Mouse (Mus musculus) brain, embryonic 14.5 days (tissue): ENCODE measurements around the gene Unc5b. TPM values are rescaled to one million over a fixed set of nuclear protein-coding genes. Genes with fewer than 3 reads are reported as not detected.
"Not testable (repeated sequence)": the region's sequence is repeated elsewhere in the genome, so short reads cannot be mapped to it uniquely, and the experiment has no call there.

Experiments
- DNase-seq: peaks from one replicate; pipeline ENCODE4 v3.0.0-alpha.2; 2011; ENCODE audit warnings: low read depth
- CTCF ChIP-seq: fragments of 200-500 bp; IDR thresholded peaks from 2 replicates; pipeline ENCODE4 v1.5.1; 2012; ENCODE audit warnings: inconsistent platforms, mild to moderate bottlenecking, moderate library complexity, borderline replicate concordance; ENCODE audit not compliant: insufficient read depth, insufficient read length; ENCODE audit errors: extremely low read depth
- POLR2A ChIP-seq: fragments of 200-500 bp; IDR thresholded peaks from 2 replicates; pipeline ENCODE4 v1.6.1; 2012; ENCODE audit warnings: mild to moderate bottlenecking, inconsistent platforms, borderline replicate concordance; ENCODE audit not compliant: poor library complexity, insufficient read depth, insufficient read length, severe bottlenecking; ENCODE audit errors: extremely low read depth
- polyA plus RNA-seq: library from polyadenylated mRNA; depleted of rRNA; stranded (reverse); fragments of >200 nt; gene quantifications from 2 replicates; pipeline ENCODE4 v1.2.3, GENCODE M21; 2012; rRNA removed

Gene Unc5b
- polyA plus RNA-seq: 6.3 and 12.7 TPM in 2 replicates

DNA sequence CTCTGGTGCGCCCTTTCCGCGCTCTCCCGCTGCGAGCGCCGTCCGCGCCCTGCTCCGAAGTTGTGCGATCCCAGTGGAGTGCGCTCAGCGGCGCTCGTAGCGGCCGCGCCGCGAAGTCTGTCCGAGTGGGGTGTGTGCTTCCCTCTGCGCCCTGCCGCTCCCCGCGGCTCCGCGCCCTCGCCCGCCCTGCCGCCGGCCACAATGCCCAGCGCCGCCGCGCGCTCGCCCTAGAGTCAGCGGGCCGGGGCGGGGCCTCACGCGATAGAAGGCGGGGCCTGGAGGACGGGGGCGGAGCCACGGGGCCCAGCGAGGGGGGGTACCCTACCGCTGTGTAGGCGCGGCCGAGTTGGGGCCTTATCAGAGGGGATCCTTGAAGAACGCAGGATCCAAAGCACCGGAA, at the start of gene Unc5b:
Gene Unc5b (minus strand): TSS at position 203 of the 400 bp plus-strand sequence.
- peak; percentile 87 for TF ChIP-seq POLR2A
- peak; percentile 39; the same call in 1 of the 2 replicates for TF ChIP-seq CTCF

DNA sequence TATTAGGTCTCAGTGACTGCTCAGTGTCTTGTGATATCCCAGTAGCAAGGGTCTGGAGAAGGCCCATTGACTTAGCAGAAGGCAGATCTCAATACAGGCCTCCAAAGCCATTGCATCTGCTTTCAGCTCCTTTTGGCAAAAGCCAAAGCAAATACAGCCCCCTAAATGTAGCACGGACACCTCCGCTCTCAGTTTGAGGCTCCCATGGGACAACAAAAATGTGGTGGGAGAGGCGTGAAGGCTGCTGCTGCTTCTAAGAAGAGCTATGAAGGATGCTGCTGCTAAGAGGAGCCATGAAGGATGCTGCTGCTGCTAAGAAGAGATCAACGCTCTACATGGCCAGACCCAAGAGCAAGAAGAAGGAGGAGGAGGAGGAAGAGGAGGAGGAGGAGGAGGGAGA, 48.4 kb upstream of the Unc5b start:
- no peak for DNase-seq
- TF ChIP-seq POLR2A (no peak), CTCF (no peak)

More for the DNA sequence above, at the start of gene Unc5b:
- DNase-seq: peak; percentile 94

DNA sequence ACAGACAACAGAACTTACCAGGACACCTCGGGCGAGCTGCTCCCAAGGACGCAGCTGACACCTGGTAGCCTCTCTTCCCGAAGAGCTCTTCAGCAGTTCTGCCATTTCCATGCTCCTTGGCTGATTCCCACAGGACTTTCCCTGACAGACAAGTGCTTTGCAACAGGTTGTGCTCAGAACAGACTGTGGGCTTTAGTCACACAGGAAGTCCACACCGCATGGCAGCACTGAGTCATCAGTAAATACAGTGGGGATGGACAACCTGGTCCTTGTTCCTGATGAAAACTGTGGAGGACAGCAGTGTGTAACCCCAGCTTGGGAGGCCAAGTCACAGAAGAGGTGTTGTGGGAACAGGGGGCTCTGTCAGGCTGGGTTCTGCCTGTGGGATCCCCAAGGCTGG, 45.7 kb upstream of the Unc5b start:
- TF ChIP-seq POLR2A: no peak
- TF ChIP-seq CTCF: no peak

DNA sequence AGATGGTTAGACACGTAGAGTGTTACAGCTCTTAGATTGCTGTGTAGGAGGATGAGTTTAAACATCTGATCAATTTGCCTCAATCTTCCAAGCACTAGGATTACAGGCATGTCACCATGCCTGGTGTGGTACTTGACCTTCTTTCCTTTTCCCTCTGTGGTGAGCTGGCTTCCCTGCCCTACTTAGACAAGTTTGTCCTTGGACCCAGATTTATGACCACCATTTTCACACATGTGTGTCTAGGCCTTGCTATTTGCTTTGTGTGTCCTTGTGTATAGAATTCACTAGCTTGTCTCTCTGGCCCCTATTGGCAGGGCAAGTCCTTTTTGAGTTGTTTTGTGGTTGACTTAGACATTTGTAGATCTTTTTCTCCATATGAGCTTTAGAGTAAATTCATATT, 43.6 kb upstream of the Unc5b start:
- no peak for TF ChIP-seq CTCF
- no peak for TF ChIP-seq POLR2A

More for the DNA sequence above, 45.7 kb upstream of the Unc5b start:
- DNase-seq: no peak

DNA sequence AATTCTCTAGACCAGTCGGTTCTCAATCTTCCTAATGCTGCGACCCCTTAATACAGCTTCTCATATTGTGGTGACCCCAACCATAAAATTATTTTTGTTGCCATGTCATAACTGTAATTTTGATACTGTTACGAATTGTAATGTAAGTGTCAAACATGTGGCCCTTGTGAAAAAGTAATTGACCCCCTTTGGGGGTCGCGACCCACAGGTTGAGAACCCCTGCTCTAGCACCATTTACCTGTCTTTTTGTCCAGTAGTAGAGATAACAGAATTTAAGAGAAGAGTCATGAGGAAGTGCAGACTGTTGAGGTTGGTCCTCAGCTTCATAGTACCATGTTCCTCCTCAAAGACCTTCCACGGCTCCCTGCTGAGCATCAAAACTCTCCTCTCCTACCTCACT, 31.9 kb upstream of the Unc5b start:
- DNase-seq: no peak
- TF ChIP-seq POLR2A: no peak
- TF ChIP-seq CTCF: no peak

More for the DNA sequence above, 43.6 kb upstream of the Unc5b start:
- no peak for DNase-seq

DNA sequence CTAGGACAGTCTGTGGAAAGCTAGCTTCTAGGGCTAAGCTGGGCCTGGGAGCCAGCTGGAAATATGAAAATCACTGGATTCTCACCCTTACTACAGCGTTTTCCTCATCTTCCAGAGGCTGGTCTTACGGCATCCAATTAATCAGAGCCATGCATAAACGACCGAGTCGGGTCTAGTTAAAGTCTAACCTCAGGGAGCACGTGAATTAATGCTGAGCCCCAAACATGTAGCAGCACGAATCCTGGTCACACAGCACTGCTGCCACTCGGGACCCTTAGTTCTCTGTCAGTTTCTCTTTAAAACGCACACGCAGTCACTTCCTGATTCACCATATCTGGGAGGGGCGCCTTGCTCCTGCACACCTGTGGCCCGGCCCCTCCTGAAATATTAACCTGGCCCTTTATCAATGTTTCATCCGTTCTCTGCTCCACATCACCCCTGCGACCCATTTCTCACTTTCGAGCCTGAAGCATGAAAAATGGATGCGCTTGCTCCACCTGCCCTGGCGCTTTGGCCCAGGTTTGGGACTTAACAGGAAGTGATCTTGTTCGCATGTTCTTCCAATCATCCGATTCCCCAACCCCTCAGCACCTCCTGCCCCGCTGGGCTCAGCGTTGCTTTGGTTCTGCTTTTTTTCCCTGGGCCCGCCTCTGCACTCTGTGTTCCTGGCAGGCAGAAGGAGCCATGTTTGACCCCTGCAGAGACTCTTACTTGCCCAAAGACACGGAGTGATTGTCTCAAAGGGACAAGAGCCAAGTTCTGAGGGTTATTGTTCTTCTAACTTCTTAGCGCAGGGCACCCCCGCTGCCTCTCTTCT, 31.3 kb upstream of the Unc5b start:
- no peak for TF ChIP-seq CTCF
- TF ChIP-seq POLR2A: no peak
- DNase-seq: peak; percentile 11

DNA sequence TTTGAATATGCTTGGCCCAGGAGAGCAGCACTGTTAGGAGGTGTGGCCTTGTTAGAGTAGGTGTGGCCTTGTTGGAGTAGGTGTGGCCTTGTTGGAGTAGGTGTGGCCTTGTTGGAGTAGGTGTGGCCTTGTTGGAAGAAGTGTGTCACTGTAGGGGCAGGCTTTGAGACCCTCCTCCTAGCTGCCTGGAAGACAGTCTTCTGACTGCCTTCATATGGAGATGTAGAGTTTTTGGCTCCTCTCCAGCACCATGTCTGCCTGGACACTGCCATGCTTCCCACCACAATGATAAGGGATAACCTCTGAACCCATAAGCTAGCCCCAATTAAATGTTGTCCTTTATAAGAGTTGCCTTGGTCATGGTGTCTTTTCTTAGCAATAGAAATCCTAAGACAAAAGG, 13.9 kb upstream of the Unc5b start:
- DNase-seq: not testable (repeated sequence)

DNA sequence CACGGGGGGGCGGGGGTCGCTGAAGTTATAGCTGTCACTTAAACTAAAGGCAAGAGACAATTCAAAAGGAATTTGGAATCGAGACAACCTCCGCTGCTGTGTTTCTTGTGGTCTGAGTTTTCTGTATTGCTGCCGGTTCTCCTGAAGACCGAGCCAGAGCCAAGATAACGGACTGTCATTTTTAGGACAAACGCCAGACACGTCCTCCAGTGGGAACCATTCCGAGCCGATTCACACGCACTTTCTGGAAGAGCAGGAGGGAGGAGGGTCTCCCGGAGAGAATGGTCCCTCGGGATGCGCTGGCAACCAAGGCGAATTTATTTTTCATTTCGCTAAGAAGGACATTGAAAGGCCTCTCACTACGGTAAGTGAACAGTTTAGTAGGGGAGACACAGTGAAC, 7.4 kb upstream of the Unc5b start:
- TF ChIP-seq POLR2A (no peak), CTCF (no peak)

DNA sequence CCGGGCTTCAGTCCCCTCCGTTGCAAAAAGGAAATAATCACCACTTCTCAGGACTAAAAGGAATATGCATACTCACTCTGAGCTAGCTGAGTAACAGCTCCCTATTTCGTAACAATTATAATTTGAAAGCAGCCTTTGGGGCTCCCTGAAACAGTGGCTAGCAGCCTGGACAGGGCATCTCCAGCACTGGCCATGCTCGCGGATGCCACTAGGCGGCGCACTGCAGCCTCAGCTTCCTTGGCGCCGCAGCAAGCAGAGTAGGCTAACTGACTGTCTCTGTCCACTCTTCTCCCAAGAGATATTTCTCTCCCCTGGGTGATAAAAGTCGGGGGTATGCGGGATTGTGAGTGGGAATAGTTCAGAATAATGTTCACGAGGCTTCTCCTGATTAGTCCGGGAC, 3.6 kb upstream of the Unc5b start:
- DNase-seq: peak; percentile 75
- TF ChIP-seq CTCF: peak; percentile 99
- TF ChIP-seq POLR2A: no peak

More for the DNA sequence above, 7.4 kb upstream of the Unc5b start:
- peak; percentile 58 for DNase-seq

DNA sequence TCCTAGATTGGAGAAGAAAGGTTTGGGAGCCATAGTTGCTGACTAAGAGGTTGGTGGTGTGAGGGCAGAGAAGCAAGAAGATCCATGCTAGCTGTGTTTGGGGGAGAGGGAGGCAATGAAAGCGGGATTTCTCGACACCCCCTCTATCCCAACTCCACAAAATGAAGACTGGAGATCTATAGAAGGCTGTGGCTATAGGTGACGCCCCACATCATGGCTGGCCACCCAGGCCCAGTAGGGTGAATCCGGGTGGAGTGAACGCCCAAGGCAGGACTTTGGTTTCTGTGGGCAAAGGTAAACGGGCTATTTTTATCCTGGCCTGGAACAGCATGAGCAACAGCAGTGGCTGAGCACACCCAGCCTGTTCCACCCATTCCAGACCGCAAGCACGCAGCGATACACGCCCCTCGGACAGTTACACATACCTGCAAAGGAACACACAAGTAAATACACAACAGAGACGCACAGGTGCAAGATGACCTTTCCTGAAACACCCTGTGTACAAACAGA, 1.3 kb upstream of the Unc5b start:
- no peak for TF ChIP-seq POLR2A
- no peak for TF ChIP-seq CTCF
- DNase-seq: no peak

DNA sequence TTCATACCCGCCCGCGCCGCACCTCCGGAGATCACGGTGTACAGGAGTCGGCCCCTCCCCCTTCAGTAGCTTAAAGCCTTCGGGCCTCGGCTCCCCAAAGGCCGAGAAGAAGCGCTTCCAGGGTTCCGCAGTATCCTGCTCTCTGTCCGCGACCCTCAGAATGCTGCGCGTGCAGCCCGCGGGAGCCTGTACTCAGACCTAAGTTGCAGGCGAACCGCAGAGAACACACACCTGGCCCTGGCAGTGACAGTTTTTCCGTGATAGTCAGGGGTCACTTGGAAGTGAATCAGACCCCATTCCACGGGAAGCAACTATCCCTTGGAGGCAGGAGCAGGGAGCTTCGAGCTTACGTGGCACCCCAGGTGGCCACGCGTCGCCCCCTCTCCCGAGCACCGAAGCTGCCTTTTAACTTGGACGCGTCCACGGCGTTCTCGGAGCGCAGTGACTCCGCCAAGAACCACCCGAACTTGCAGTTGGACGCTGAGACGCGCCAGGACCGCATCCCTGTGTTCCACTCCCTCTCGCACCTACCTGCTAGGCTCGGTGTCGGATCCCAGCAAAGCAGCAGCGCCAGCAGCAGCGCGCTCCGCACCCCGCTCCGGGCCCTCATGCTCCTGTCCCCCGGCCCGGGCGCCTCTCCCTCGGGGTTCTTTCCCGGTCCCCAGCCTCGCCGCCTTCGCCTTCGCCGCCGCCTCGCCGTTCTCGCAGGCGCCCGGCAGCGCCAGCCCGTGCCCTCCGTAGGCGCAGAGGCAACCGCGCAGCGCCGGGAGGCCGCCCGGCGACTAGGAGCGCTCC, 628 bp downstream of the Unc5b start:
- TF ChIP-seq CTCF (no peak), POLR2A (no peak)
- DNase-seq: peak; percentile 46
